Mouse (Mus musculus): ENCODE data around the gene Hsph1. TPM values are rescaled to one million over a fixed set of nuclear protein-coding genes. Genes with fewer than 3 reads are reported as not detected.
A peak's percentile ranks its signal among the peaks of the same experiment; 100 is the strongest.

Hsph1 gene
- polyA plus RNA-seq, 1 experiment from 2014 or later: 117 TPM

- H3K27me3 ChIP-seq (replicated peaks; ENCODE audit: control insufficient read depth, insufficient read depth, low read length): no peaks in the 10 kb centered on the region
- H3K36me3 ChIP-seq (ENCODE audit: control insufficient read depth, insufficient read depth): no peaks in the 10 kb centered on the region
- H3K4me2 ChIP-seq (ENCODE audit: low read length): no peak overlapping the region
- 71% methylated on average over 1 of the region's 1 CpGs for WGBS
- peaks cover 10% of the 10 kb centered on the region; the same call in 1 of the 2 replicates for H3K4me1 ChIP-seq (replicated peaks; ENCODE audit: control insufficient read depth, insufficient read depth, low read length)
- ATAC-seq: no peak
- H3K9ac ChIP-seq (replicated peaks; ENCODE audit: low read depth, low read length): no peak overlapping the region
- no peak overlapping the region for H3K4me3 ChIP-seq (replicated peaks; ENCODE audit: low read length)
- no peak overlapping the region for H3K27ac ChIP-seq (ENCODE audit: low read length)
- H3K9me3 ChIP-seq (ENCODE audit: control insufficient read depth, low read length): no peaks in the 10 kb centered on the region
Observed at GRCm38 (mm10) chr5:149585231-149585630, 50.9 kb downstream of the Hsph1 start.

- peak; percentile 58 for ATAC-seq
- Histone ChIP-seq H3K36me3 (ENCODE audit: control insufficient read depth, insufficient read depth) (no peaks in the 10 kb centered on the region), H3K27me3 (replicated peaks; ENCODE audit: control insufficient read depth, insufficient read depth, low read length) (no peaks in the 10 kb centered on the region), H3K9ac (replicated peaks; ENCODE audit: low read depth, low read length) (no peak overlapping the region), H3K4me3 (replicated peaks; ENCODE audit: low read length) (no peak overlapping the region), H3K9me3 (ENCODE audit: control insufficient read depth, low read length) (no peaks in the 10 kb centered on the region), H3K27ac (ENCODE audit: low read length) (no peak overlapping the region), H3K4me2 (ENCODE audit: low read length) (no peak overlapping the region; the same call in 1 of the 2 replicates), H3K4me1 (replicated peaks; ENCODE audit: control insufficient read depth, insufficient read depth, low read length) (peaks cover 10% of the 10 kb centered on the region; the same call in 1 of the 2 replicates)
- 64% methylated on average over 8 of the region's 8 CpGs for WGBS
Observed at GRCm38 (mm10) chr5:149584154-149584655, 52.0 kb downstream of the Hsph1 start.

GRCm38 (mm10) chr5:149583507-149583906 lies 52.7 kb downstream of the Hsph1 start:
- 37% methylated on average over 8 of the region's 8 CpGs for WGBS
- no peak for ATAC-seq
- Histone ChIP-seq H3K27me3 (replicated peaks; ENCODE audit: control insufficient read depth, insufficient read depth, low read length) (no peaks in the 10 kb centered on the region), H3K4me1 (replicated peaks; ENCODE audit: control insufficient read depth, insufficient read depth, low read length) (peaks cover 10% of the 10 kb centered on the region; the same call in 1 of the 2 replicates), H3K9me3 (ENCODE audit: control insufficient read depth, low read length) (no peaks in the 10 kb centered on the region), H3K4me3 (replicated peaks; ENCODE audit: low read length) (no peak overlapping the region), H3K4me2 (ENCODE audit: low read length) (no peak overlapping the region), H3K27ac (ENCODE audit: low read length) (no peak overlapping the region), H3K36me3 (ENCODE audit: control insufficient read depth, insufficient read depth) (no peaks in the 10 kb centered on the region), H3K9ac (replicated peaks; ENCODE audit: low read depth, low read length) (no peak overlapping the region)

- H3K27ac ChIP-seq (ENCODE audit: low read length): no peak overlapping the region
- no peaks in the 10 kb centered on the region for H3K9me3 ChIP-seq (ENCODE audit: control insufficient read depth, low read length)
- no peaks in the 10 kb centered on the region for H3K36me3 ChIP-seq (ENCODE audit: control insufficient read depth, insufficient read depth)
- H3K4me3 ChIP-seq (replicated peaks; ENCODE audit: low read length): no peak overlapping the region
- ATAC-seq: no peak
- H3K4me2 ChIP-seq (ENCODE audit: low read length): no peak overlapping the region
- H3K27me3 ChIP-seq (replicated peaks; ENCODE audit: control insufficient read depth, insufficient read depth, low read length): no peaks in the 10 kb centered on the region
- WGBS: 70% methylated on average over 5 of the region's 5 CpGs
- no peak overlapping the region for H3K9ac ChIP-seq (replicated peaks; ENCODE audit: low read depth, low read length)
- H3K4me1 ChIP-seq (replicated peaks; ENCODE audit: control insufficient read depth, insufficient read depth, low read length): peaks cover 12% of the 10 kb centered on the region
Observed at GRCm38 (mm10) chr5:149582642-149583262, 53.4 kb downstream of the Hsph1 start.

GRCm38 (mm10) chr5:149577449-149577848 lies 58.7 kb downstream of the Hsph1 start:
- Histone ChIP-seq H3K4me3 (replicated peaks; ENCODE audit: low read length) (no peak overlapping the region), H3K27ac (ENCODE audit: low read length) (peak overlapping the region; percentile 4; the same call in 1 of the 2 replicates), H3K9ac (replicated peaks; ENCODE audit: low read depth, low read length) (peak overlapping the region; percentile 19; the same call in 1 of the 2 replicates), H3K36me3 (ENCODE audit: control insufficient read depth, insufficient read depth) (no peaks in the 10 kb centered on the region), H3K4me1 (replicated peaks; ENCODE audit: control insufficient read depth, insufficient read depth, low read length) (peaks cover 15% of the 10 kb centered on the region), H3K9me3 (ENCODE audit: control insufficient read depth, low read length) (no peaks in the 10 kb centered on the region), H3K4me2 (ENCODE audit: low read length) (0 out of 2 replicates have a peak overlapping the region, but pooled peaks have one; percentile 16), H3K27me3 (replicated peaks; ENCODE audit: control insufficient read depth, insufficient read depth, low read length) (no peaks in the 10 kb centered on the region)
- 25% methylated on average over 10 of the region's 10 CpGs for WGBS
- ATAC-seq: peak; percentile 39

GRCm38 (mm10) chr5:149576977-149577376 lies 59.2 kb downstream of the Hsph1 start:
- Histone ChIP-seq H3K4me1 (replicated peaks; ENCODE audit: control insufficient read depth, insufficient read depth, low read length) (peaks cover 15% of the 10 kb centered on the region), H3K36me3 (ENCODE audit: control insufficient read depth, insufficient read depth) (no peaks in the 10 kb centered on the region), H3K27me3 (replicated peaks; ENCODE audit: control insufficient read depth, insufficient read depth, low read length) (no peaks in the 10 kb centered on the region), H3K4me2 (ENCODE audit: low read length) (0 out of 2 replicates have a peak overlapping the region, but pooled peaks have one; percentile 16), H3K9me3 (ENCODE audit: control insufficient read depth, low read length) (no peaks in the 10 kb centered on the region), H3K4me3 (replicated peaks; ENCODE audit: low read length) (no peak overlapping the region), H3K9ac (replicated peaks; ENCODE audit: low read depth, low read length) (peak overlapping the region; percentile 19; the same call in 1 of the 2 replicates), H3K27ac (ENCODE audit: low read length) (peak overlapping the region; percentile 4; the same call in 1 of the 2 replicates)
- peak; percentile 51 for ATAC-seq
- 20% methylated on average over 10 of the region's 10 CpGs for WGBS

- H3K4me1 ChIP-seq (replicated peaks; ENCODE audit: control insufficient read depth, insufficient read depth, low read length): peaks cover 14% of the 10 kb centered on the region
- no peaks in the 10 kb centered on the region for H3K9me3 ChIP-seq (ENCODE audit: control insufficient read depth, low read length)
- no peak overlapping the region for H3K4me3 ChIP-seq (replicated peaks; ENCODE audit: low read length)
- WGBS: 71% methylated on average over 13 of the region's 13 CpGs
- ATAC-seq: no peak
- no peaks in the 10 kb centered on the region for H3K27me3 ChIP-seq (replicated peaks; ENCODE audit: control insufficient read depth, insufficient read depth, low read length)
- no peaks in the 10 kb centered on the region for H3K36me3 ChIP-seq (ENCODE audit: control insufficient read depth, insufficient read depth)
- H3K9ac ChIP-seq (replicated peaks; ENCODE audit: low read depth, low read length): no peak overlapping the region
- no peak overlapping the region for H3K4me2 ChIP-seq (ENCODE audit: low read length)
- H3K27ac ChIP-seq (ENCODE audit: low read length): no peak overlapping the region
Observed at GRCm38 (mm10) chr5:149568993-149569392, 67.2 kb downstream of the Hsph1 start.

- 56% methylated on average over 5 of the region's 5 CpGs for WGBS
- Histone ChIP-seq H3K4me1 (replicated peaks; ENCODE audit: control insufficient read depth, insufficient read depth, low read length) (peaks cover 19% of the 10 kb centered on the region), H3K4me3 (replicated peaks; ENCODE audit: low read length) (no peak overlapping the region), H3K27me3 (replicated peaks; ENCODE audit: control insufficient read depth, insufficient read depth, low read length) (no peaks in the 10 kb centered on the region), H3K4me2 (ENCODE audit: low read length) (no peak overlapping the region), H3K36me3 (ENCODE audit: control insufficient read depth, insufficient read depth) (no peaks in the 10 kb centered on the region), H3K27ac (ENCODE audit: low read length) (no peak overlapping the region), H3K9me3 (ENCODE audit: control insufficient read depth, low read length) (no peaks in the 10 kb centered on the region), H3K9ac (replicated peaks; ENCODE audit: low read depth, low read length) (no peak overlapping the region)
- ATAC-seq: 0 out of 2 replicates have a peak, but pooled peaks have one; percentile 25
Observed at GRCm38 (mm10) chr5:149566957-149567356, 69.2 kb downstream of the Hsph1 start.

GRCm38 (mm10) chr5:149566026-149566425 lies 70.2 kb downstream of the Hsph1 start:
- Histone ChIP-seq H3K27me3 (replicated peaks; ENCODE audit: control insufficient read depth, insufficient read depth, low read length) (no peaks in the 10 kb centered on the region), H3K9ac (replicated peaks; ENCODE audit: low read depth, low read length) (no peak overlapping the region), H3K4me3 (replicated peaks; ENCODE audit: low read length) (no peak overlapping the region), H3K4me1 (replicated peaks; ENCODE audit: control insufficient read depth, insufficient read depth, low read length) (peaks cover 26% of the 10 kb centered on the region), H3K4me2 (ENCODE audit: low read length) (no peak overlapping the region), H3K27ac (ENCODE audit: low read length) (no peak overlapping the region), H3K9me3 (ENCODE audit: control insufficient read depth, low read length) (no peaks in the 10 kb centered on the region), H3K36me3 (ENCODE audit: control insufficient read depth, insufficient read depth) (no peaks in the 10 kb centered on the region)
- 32% methylated on average over 11 of the region's 11 CpGs for WGBS
- ATAC-seq: no peak; the same call in 1 of the 2 replicates

Data from forebrain, embryonic 16.5 days (tissue).